Mouse (Mus musculus): ENCODE data around the gene Tmem212.
"Not testable (repeated sequence)": the region's sequence is repeated elsewhere in the genome, so short reads cannot be mapped to it uniquely, and the experiment has no call there.

The Tmem212 gene

DNA sequence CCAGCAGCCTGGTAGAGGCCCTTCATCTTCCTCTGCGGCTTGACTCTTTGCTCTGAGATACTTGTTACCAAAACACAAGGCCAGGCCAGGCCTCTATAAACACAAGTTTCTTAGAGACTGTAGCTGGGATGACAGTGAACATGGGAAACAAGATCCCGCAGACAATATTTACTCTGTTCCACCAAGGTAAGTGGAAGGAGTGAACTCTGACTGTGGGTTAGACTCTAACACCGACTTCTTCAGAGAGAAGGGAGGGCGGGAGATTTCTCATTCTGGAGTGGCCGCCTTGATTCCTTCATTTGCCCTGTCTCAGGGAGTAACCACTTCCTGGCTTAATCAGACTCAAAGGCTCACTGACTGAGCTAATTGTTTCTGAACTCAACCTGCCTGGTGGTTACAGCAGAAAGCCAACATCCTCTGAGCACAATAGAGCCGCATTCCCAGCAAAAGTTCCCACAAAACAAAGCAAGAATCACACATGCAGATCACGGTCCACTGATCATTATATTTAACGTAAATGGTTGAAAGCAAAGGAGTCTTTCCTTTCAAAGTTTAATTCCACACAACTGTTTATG lies at the start of gene Tmem212:
Gene Tmem212, minus strand, starts transcription at position 51 of the 575 bp plus-strand sequence.
- no peak for DNase-seq

DNA sequence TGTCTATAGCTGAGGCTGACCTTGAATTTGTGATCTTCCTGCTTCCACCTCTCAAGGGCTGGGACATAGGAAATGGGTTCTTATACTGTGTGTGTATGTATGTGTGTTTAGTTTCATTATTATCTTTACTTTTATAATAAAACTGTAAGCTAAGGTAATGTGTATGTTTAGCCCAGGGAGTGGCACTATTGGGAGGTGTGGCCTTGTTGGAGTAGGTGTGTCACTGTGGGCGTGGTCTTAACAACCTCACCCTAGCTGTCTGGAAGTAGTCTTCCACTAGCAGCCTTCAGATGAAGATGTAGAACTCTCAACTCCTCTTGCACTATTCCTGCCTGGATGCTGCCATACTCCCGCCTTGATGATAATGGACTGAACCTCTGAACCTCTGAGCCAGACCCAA lies 49.2 kb upstream of the Tmem212 start:
- not testable (repeated sequence) for DNase-seq

DNA sequence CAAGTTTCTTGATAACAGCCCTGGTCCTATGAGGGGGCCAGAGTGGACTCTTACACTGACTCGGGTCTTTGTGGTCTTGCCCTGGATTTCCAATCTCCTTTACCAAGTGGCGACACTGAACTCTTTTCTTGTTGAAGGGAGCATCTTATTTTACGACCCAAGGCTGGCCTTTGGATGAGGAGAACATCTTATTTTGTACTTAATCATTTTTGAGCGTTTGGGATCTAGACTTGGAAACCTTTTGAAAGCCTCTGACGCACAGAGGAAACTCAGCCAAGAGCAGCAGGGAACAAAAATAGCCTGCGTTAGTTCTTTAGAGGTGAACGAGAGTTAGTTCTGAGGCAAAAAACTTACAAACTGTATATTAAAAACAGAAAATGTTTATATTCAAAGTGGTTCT lies 46.8 kb upstream of the Tmem212 start:
- DNase-seq, result peak; percentile 47 to 59

GRCm38 (mm10) chr3:27941634-27942033 lies 45.5 kb upstream of the Tmem212 start:
- DNase-seq, result no peak

- peak; percentile 87 to 91 for DNase-seq
Measured at GRCm38 (mm10) chr3:27938381-27939323, 42.5 kb upstream of the Tmem212 start, which contains the start of gene Pld1. Gene Pld1, plus strand, starts transcription at chr3:27938695.

GRCm38 (mm10) chr3:27937144-27938110 lies 41.3 kb upstream of the Tmem212 start:
- no peak for DNase-seq

- no peak for DNase-seq
Measured at GRCm38 (mm10) chr3:27936731-27937130, 40.6 kb upstream of the Tmem212 start.

GRCm38 (mm10) chr3:27935644-27936043 lies 39.5 kb upstream of the Tmem212 start:
- no peak for DNase-seq

DNA sequence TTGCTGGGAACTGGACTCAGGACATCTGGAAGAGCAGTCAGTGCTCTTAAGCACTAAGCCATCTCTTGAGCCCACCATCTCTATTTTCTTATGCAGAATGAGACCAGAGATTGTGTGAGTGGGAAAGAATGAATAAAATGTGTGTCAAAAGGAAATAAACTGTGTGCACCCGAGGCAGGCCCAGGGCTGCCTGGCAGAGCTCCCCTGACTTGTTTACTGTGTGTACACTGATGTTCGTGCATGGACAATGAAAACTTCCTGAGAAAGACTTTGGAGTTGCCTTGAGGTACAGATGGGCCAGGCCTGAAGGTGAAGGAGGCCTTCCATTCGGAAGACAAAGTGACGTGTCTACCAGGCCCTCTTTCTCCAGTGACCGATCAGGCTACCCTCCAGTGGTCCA lies 36.2 kb upstream of the Tmem212 start:
- DNase-seq, result no peak

DNA sequence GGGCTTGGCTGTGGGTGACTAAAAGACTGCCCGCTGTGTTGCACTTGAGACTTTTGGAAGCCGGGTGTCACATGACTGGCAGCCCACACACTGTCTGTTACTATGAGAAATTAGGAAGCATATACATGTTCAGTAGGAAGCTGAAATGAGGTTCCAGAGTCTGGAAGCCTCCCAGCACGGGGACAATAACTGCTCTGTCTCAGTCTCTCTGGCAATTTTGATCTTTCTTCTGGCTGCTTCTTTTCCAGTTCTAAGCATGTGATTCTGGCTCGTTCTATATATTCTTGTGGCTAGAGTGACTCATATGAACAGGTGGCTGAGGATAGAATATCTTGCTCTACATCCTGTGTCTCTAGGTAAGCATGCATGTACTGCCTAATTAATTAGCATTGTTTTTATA lies 33.1 kb upstream of the Tmem212 start:
- DNase-seq, result no peak

GRCm38 (mm10) chr3:27924037-27924436 lies 27.9 kb upstream of the Tmem212 start:
- DNase-seq, result no peak

DNA sequence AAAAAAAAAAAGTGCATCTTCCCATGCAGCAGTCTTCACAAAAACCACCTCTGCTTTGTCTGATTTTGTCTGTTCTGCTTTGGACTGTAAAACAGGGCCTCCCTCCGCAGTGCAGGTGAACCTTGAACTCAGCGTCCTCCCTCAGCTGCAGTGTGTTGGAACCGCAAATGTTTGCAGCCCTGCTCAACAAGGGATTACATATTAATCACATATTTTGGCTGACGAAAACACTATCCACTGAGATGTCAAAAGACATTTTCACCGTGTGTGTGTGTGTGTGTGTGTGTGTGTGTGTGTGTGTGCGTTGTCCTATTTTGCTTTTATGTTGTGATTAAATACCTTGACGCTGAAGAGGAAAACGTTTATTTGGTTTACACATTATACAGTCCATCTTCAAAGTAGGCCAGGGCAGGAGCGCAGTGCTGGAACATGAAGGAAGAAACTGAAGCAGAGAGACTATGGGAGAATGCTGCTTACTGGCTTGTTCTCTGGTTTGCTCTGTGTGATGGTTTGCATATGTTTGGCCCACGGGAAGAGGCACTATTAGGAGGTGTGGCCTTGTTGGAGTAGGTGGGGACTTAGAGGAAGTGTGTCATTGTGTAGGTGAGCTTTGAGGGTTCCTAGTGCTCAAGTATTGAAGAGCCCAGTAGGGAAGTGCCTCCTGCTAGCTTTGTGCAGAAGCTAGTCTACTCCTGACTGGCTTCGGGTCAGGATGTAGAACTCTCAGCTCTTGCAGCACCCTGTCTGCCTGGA lies 25.3 kb upstream of the Tmem212 start:
- peak; percentile 64 to 81 for DNase-seq

DNA sequence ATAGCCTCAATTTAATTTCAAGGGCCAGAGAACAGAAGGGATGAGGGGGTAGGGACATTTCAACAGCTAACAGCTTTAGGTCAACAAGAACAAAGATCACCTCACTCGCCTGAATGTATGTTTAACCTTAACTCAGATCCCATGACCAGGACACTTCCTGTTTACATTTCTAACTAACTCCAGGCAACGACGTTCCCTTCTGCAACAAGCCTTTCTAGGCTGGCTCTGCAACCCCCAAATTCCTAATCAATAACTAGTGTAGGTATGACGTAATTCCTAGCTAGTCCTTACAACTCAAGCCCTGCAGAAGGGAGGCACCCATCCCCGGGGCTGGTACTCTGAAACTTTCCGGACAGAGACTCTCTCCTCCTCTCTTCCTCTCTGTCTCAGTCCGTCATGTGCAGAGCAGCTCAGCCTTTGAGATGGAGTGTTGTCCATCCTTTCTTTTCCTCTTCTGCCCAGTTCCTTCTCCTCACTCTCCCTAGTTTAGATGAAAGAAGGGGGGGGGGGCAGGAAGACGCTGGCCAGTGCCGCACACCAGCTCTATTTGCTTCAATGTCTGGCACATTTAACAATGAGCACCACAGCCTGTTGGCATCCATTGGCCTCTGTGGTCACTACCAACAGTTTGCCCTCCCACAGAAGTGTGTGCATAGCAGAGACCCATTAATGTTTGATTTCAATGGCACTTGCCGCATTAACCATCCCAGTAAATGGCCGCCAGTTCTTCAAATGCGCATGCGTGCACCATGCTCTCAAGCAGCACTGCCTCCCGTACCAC lies 22.7 kb upstream of the Tmem212 start:
- DNase-seq, result no peak

DNA sequence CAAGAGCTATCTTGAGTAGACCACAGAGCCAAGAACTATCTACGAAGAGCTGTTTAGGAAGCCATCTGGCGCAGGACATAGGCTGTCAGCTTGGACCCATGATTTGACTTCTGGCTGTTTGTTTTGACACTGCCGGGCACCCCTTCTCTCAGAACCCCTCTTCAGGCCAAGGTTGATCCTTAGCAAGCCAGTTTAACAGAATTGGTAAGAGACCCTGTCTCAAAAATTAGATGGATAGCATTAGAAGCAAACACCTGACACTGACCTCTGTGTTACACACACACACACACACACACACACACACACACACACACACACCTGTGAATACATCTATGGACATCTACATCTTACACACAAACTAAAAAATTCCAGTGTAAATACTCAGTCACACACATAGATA lies 12.8 kb upstream of the Tmem212 start:
- no peak for DNase-seq

- no peak for DNase-seq
Measured at GRCm38 (mm10) chr3:27908316-27908715, 12.1 kb upstream of the Tmem212 start.

GRCm38 (mm10) chr3:27907301-27907700 lies 11.1 kb upstream of the Tmem212 start:
- no peak for DNase-seq

DNA sequence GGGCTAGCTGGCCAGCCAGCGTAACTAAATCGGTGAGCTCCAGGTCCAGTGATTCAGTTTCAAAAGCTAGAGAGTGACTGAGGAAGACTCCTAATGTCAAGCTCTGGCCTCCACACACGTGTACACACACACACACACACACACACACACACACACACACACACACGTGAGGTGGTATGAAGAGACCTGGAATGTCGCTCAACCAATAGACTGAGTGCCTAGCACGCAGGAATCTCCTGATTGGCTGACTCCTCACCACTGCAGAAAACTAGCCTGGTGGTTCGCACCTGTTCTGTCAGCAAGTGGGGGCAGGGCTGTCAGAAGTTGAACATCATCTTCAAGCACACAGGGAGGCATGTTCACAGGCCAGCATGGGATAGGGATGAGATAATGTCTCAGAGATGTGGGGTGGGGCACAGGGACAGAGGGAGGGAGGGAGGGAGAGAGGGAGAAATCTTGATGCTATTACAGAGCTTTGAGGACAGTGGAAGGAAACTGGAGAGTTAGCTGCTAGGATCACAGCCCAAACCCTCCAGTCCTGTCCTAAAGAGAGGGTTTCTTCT lies 10.6 kb upstream of the Tmem212 start:
- DNase-seq, result no peak

DNA sequence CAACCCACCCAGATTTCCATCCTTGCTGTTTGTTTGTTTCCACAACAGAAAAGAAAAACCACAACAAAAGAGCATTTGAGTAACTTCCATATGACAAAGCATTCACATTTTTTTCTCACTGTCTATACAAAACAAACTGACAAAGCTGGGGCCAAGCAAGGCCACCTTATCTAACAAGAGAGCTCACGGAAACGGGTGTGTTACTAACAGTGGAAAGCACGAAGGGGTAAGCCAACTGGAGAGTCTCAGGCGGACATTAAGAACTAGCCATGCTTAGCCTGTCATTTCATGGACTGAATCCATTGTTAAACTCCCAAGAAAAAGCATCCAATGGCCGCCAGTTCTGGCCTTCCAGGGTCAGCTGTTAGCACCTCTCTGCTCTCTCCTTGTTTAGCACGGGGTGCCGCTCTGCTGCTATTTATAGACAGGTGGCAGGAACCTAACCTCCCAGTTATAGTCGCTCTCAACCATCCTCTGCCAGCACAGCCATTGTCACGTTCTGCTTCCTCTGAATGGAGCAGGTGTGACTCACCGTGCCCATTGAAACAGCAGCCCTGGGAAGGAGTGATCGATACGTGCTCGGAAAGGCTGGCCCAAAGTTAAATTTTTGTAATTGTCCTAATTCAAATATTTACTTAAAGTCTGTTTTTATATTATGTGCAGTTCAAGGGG lies 8.6 kb upstream of the Tmem212 start:
- DNase-seq, result no peak

DNA sequence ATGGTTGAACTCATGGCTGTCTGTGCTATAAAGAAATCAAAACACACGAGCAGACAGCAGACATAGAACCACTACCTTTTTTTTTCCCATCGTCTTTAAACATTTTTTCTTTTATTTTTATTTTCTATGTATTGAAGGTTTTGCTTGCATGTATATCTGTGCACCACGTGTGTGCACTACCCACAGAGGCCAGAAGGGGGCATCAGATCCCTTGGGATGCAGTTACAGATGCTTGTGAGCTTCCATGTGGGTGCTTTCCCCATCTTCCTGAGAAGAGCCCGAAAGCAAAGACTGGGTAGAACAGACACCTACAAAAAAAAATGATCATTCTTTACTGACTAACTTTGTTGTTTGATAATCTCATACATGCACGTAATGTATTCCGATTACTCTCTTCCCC lies 5.7 kb upstream of the Tmem212 start:
- DNase-seq, result peak in 1 of 2 experiments; percentile 12

DNA sequence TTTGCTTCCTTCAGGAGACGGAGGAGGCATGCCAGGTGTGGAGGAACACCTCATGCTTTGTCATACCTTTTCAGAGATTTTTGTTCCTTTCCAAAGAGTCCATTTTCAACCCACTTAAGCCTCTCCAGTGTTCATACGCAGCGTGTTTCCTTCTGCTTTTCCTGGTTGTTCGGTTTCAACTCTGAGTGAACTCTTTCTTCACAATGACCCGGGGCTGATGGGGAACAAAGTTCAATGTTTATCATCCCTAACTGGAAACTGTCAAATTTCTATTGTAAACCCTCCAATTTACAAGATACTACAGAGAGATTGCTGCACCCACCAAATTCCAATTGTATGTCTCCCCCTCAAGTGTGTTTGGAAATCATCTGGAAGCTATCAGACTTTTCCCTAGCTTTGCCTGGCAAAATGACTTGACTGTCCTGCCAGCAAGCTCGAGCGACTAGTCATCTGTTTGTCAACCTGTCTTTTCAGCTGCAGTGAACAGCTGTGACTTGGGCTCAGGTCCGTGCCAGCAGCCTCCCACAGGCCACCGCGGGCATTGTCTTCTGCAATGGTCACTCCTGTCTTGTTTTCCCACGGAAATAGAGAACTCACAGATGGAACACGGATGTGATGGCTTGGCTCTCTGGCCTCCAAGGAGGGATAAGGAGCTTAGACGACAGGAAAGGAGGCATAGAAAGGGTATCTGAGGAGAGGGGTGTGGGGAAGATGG lies 3.0 kb upstream of the Tmem212 start:
- no peak for DNase-seq
